Comparison of ENCODE assay signal across 9 mouse cellular contexts in the genomic region with DNA sequence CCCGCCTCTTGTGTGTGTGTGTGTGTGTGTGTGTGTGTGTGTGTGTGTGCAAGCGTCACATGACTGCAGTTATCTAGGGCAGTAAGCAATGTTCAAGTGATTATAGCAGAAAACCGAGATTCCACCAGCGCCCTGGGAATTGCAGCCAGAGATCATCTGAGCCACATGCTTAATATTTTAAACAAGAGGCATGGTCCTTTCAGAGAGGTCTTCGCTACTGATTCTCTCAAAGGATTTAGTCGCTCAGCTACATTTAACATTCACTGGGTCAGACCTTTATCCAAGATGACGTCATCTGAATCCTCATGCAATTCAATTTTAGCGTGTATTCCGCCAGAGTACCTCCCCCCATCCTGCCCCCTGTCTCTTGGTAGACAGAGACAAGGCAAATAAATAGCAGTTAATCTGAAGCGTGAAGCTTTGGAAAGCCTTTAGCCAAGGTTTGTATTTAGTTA.
A peak's percentile ranks its signal among the peaks of the same experiment; 100 is the strongest.
DNase-seq lines count a peak whose midpoint lies in the region; ATAC-seq lines count a peak whose summit lies in the region.
"Had no signal": no experiment of that assay in that cellular context is flagged by ENCODE, and none has a peak within 500 bp of the region (broad histone marks: within the 10 kb centered on the region; RNA-seq: fewer than 3 reads in every experiment).

No protein-coding gene starts in this region.

- ATAC-seq in intestine, embryonic 16.5 days: no peak
- no peak for ATAC-seq in intestine, embryonic 15.5 days
- ATAC-seq in heart, embryonic 15.5 days (replicated peaks; ENCODE audit: insufficient number of reproducible peaks, insufficient read depth, low FRiP score, low read depth): peak; percentile 58; the same call in 1 of the 2 replicates
- ATAC-seq in limb, embryonic 12.5 days (ENCODE audit: insufficient number of reproducible peaks, insufficient read depth, low FRiP score, low TSS enrichment, low read depth): no peak
- no peak for ATAC-seq in megakaryocyte, adult 5-6 weeks (ENCODE audit: poor library complexity, severe bottlenecking)

- no peak overlapping the region for H3K9ac ChIP-seq in intestine, embryonic 16.5 days (ENCODE audit: low read depth, low read length)
- no peak overlapping the region for H3K9ac ChIP-seq in intestine, embryonic 15.5 days
- H3K9ac ChIP-seq in heart, embryonic 15.5 days: no peak overlapping the region
- H3K9ac ChIP-seq in limb, embryonic 12.5 days (replicated peaks): no peak overlapping the region
- H3K9ac ChIP-seq: liver, embryonic 15.5 days had no signal

- H3K27ac ChIP-seq in intestine, embryonic 16.5 days (ENCODE audit: low read length): no peak overlapping the region
- no peak overlapping the region for H3K27ac ChIP-seq in intestine, embryonic 15.5 days
- peak overlapping the region; percentile 46; the same call in 1 of the 2 replicates for H3K27ac ChIP-seq in heart, embryonic 15.5 days
- no peak overlapping the region for H3K27ac ChIP-seq in limb, embryonic 12.5 days
- H3K27ac ChIP-seq: liver, embryonic 15.5 days had no signal

- H3K9me3 ChIP-seq in intestine, embryonic 16.5 days (ENCODE audit: control insufficient read depth, low read length): no peaks in the 10 kb centered on the region
- no peaks in the 10 kb centered on the region for H3K9me3 ChIP-seq in intestine, embryonic 15.5 days
- H3K9me3 ChIP-seq in heart, embryonic 15.5 days (replicated peaks): no peaks in the 10 kb centered on the region
- H3K9me3 ChIP-seq in limb, embryonic 12.5 days: no peaks in the 10 kb centered on the region
- H3K9me3 ChIP-seq: liver, embryonic 15.5 days had no signal

- peak; percentile 57 to 59 for DNase-seq in cerebellum, postnatal 25 days
- peak; percentile 6 for DNase-seq in skeletal muscle tissue, adult 2 months (ENCODE audit: low read depth, low spot score)
- no peak for DNase-seq in adrenal gland, adult 8-10 months

- peak overlapping the region; percentile 3; the same call in 1 of the 2 replicates for H3K4me2 ChIP-seq in intestine, embryonic 16.5 days (ENCODE audit: low read depth, low read length)
- no peak overlapping the region for H3K4me2 ChIP-seq in intestine, embryonic 15.5 days (replicated peaks)
- peak overlapping the region; percentile 41 for H3K4me2 ChIP-seq in heart, embryonic 15.5 days
- peak overlapping the region; percentile 21 for H3K4me2 ChIP-seq in limb, embryonic 12.5 days
- H3K4me2 ChIP-seq: liver, embryonic 15.5 days had no signal

- no peaks in the 10 kb centered on the region for H3K36me3 ChIP-seq in intestine, embryonic 16.5 days (ENCODE audit: control insufficient read depth, insufficient read depth, low read length)
- H3K36me3 ChIP-seq in intestine, embryonic 15.5 days: no peaks in the 10 kb centered on the region
- no peaks in the 10 kb centered on the region for H3K36me3 ChIP-seq in heart, embryonic 15.5 days
- H3K36me3 ChIP-seq in limb, embryonic 12.5 days: no peaks in the 10 kb centered on the region
- H3K36me3 ChIP-seq: liver, embryonic 15.5 days had no signal

- 47% methylated on average over 10 of the region's 10 CpGs for WGBS in intestine, embryonic 16.5 days
- 49% methylated on average over 10 of the region's 10 CpGs for WGBS in intestine, embryonic 15.5 days
- WGBS in heart, embryonic 15.5 days: 47% methylated on average over 10 of the region's 10 CpGs
- 66% methylated on average over 10 of the region's 10 CpGs for WGBS in limb, embryonic 12.5 days

- no peaks in the 10 kb centered on the region for H3K4me1 ChIP-seq in intestine, embryonic 16.5 days (ENCODE audit: control insufficient read depth, insufficient read depth, low read length)
- H3K4me1 ChIP-seq in intestine, embryonic 15.5 days (replicated peaks): no peaks in the 10 kb centered on the region
- peaks cover 10% of the 10 kb centered on the region for H3K4me1 ChIP-seq in heart, embryonic 15.5 days (replicated peaks)
- H3K4me1 ChIP-seq in limb, embryonic 12.5 days (replicated peaks): 0 out of 2 replicates have a peak, but pooled peaks cover 7% of the 10 kb centered on the region
- H3K4me1 ChIP-seq: liver, embryonic 15.5 days had no signal

- no peak overlapping the region for H3K4me3 ChIP-seq in intestine, embryonic 16.5 days (ENCODE audit: low read length)
- no peak overlapping the region for H3K4me3 ChIP-seq in intestine, embryonic 15.5 days (replicated peaks)
- H3K4me3 ChIP-seq in heart, embryonic 15.5 days: no peak overlapping the region
- no peak overlapping the region for H3K4me3 ChIP-seq in limb, embryonic 12.5 days (replicated peaks)
- H3K4me3 ChIP-seq: liver, embryonic 15.5 days had no signal

- H3K27me3 ChIP-seq in intestine, embryonic 16.5 days (replicated peaks; ENCODE audit: control insufficient read depth, insufficient read depth, low read length): no peaks in the 10 kb centered on the region
- no peaks in the 10 kb centered on the region for H3K27me3 ChIP-seq in intestine, embryonic 15.5 days (replicated peaks)
- H3K27me3 ChIP-seq in heart, embryonic 15.5 days: no peaks in the 10 kb centered on the region
- H3K27me3 ChIP-seq in limb, embryonic 12.5 days: no peaks in the 10 kb centered on the region
- H3K27me3 ChIP-seq: liver, embryonic 15.5 days had no signal
